In the genomic region with DNA sequence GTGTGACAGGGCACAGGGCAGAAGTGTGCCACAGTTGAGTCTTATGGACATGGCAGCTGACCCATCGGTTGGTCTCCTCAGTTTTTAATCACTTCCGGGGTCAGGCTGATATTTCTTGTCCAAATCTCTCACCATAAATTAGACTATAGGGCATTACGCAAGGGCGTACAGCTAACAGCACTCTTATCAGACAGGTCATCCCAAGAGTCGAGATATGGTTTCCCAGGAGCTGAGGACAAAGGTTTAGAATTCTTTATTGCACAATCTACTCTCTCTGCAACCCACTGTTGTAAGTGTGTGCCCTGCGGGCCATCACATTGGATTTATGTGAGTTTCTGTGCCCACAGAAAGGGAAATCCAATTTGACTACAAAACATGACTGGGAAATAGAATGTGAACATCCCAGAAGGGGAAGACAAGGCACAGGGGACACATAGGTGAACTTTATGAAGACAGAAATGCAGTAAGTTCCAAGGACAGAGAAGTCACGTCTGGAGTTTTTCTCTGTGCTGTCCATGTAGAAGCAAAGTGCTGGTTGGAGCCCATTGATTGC, we compare ENCODE assay signal across 7 mouse cellular contexts. TPM values are rescaled to one million over a fixed set of nuclear protein-coding genes. Genes with fewer than 3 reads are reported as not detected.
A peak's percentile ranks its signal among the peaks of the same experiment; 100 is the strongest.
DNase-seq lines count a peak whose midpoint lies in the region; ATAC-seq lines count a peak whose summit lies in the region.

No protein-coding gene starts in this region.

- H3K9ac ChIP-seq in kidney, embryonic 16.5 days (replicated peaks; ENCODE audit: low read length), result no peak overlapping the region
- no peak overlapping the region for H3K9ac ChIP-seq in kidney, embryonic 14.5 days (ENCODE audit: low read depth, low read length)
- no peak overlapping the region for H3K9ac ChIP-seq in hindbrain, embryonic 15.5 days
- no peak overlapping the region for H3K9ac ChIP-seq in midbrain, embryonic 15.5 days

- H3K4me3 ChIP-seq in kidney, embryonic 16.5 days (ENCODE audit: low read length), result no peak overlapping the region
- H3K4me3 ChIP-seq in kidney, embryonic 14.5 days (ENCODE audit: low read length), result no peak overlapping the region
- H3K4me3 ChIP-seq in brown adipose tissue, adult 24 weeks (ENCODE audit: insufficient read depth, low read depth, low read length), result no peak overlapping the region
- no peak overlapping the region for H3K4me3 ChIP-seq in hindbrain, embryonic 15.5 days
- no peak overlapping the region for H3K4me3 ChIP-seq in midbrain, embryonic 15.5 days

- DNase-seq in spleen, postnatal 36 days (ENCODE audit: low spot score in 2 of 2), result no peak
- no peak for DNase-seq in urinary bladder, adult 18-20 months (ENCODE audit: low spot score in 2 of 2)

- peaks cover 13% of the 10 kb centered on the region; the same call in 1 of the 2 replicates for H3K4me1 ChIP-seq in kidney, embryonic 16.5 days (ENCODE audit: insufficient read depth, low read length)
- no peaks in the 10 kb centered on the region for H3K4me1 ChIP-seq in kidney, embryonic 14.5 days (ENCODE audit: control insufficient read depth, insufficient read depth, low read length)
- peaks cover 8% of the 10 kb centered on the region for H3K4me1 ChIP-seq in brown adipose tissue, adult 24 weeks (ENCODE audit: control insufficient read depth, insufficient read depth, insufficient read length, low read length)
- peaks cover 5% of the 10 kb centered on the region for H3K4me1 ChIP-seq in hindbrain, embryonic 15.5 days (replicated peaks)
- H3K4me1 ChIP-seq in midbrain, embryonic 15.5 days, result no peaks in the 10 kb centered on the region

- ATAC-seq in kidney, embryonic 16.5 days (ENCODE audit: low FRiP score, low TSS enrichment), result no peak
- no peak for ATAC-seq in kidney, embryonic 14.5 days (ENCODE audit: low FRiP score, low TSS enrichment)
- no peak for ATAC-seq in hindbrain, embryonic 15.5 days (ENCODE audit: low FRiP score, low read depth)
- no peak for ATAC-seq in midbrain, embryonic 15.5 days (replicated peaks)

- H3K9me3 ChIP-seq in kidney, embryonic 16.5 days (ENCODE audit: low read length), result no peaks in the 10 kb centered on the region
- H3K9me3 ChIP-seq in kidney, embryonic 14.5 days (ENCODE audit: control insufficient read depth, low read length), result no peaks in the 10 kb centered on the region
- no peaks in the 10 kb centered on the region for H3K9me3 ChIP-seq in hindbrain, embryonic 15.5 days
- H3K9me3 ChIP-seq in midbrain, embryonic 15.5 days, result no peaks in the 10 kb centered on the region

- H3K36me3 ChIP-seq in kidney, embryonic 16.5 days (ENCODE audit: insufficient read depth, low read length), result no peaks in the 10 kb centered on the region
- no peaks in the 10 kb centered on the region for H3K36me3 ChIP-seq in kidney, embryonic 14.5 days (ENCODE audit: control insufficient read depth, insufficient read depth, low read length)
- no peaks in the 10 kb centered on the region for H3K36me3 ChIP-seq in hindbrain, embryonic 15.5 days
- no peaks in the 10 kb centered on the region for H3K36me3 ChIP-seq in midbrain, embryonic 15.5 days (replicated peaks)

- peak overlapping the region; percentile 9; the same call in 1 of the 2 replicates for H3K27ac ChIP-seq in kidney, embryonic 16.5 days (ENCODE audit: low read length)
- H3K27ac ChIP-seq in kidney, embryonic 14.5 days (ENCODE audit: low read depth, low read length), result no peak overlapping the region
- H3K27ac ChIP-seq in brown adipose tissue, adult 24 weeks (replicated peaks; ENCODE audit: low read depth, low read length), result peak overlapping the region; percentile 21
- no peak overlapping the region for H3K27ac ChIP-seq in hindbrain, embryonic 15.5 days (replicated peaks)
- H3K27ac ChIP-seq in midbrain, embryonic 15.5 days, result no peak overlapping the region

- H3K27me3 ChIP-seq in kidney, embryonic 16.5 days (ENCODE audit: insufficient read depth, low read length), result no peaks in the 10 kb centered on the region
- no peaks in the 10 kb centered on the region for H3K27me3 ChIP-seq in kidney, embryonic 14.5 days (ENCODE audit: control insufficient read depth, insufficient read depth, low read length)
- no peaks in the 10 kb centered on the region for H3K27me3 ChIP-seq in hindbrain, embryonic 15.5 days
- no peaks in the 10 kb centered on the region for H3K27me3 ChIP-seq in midbrain, embryonic 15.5 days (replicated peaks)

- WGBS in kidney, embryonic 16.5 days, result 82% methylated on average over 7 of the region's 7 CpGs
- WGBS in kidney, embryonic 14.5 days, result 80% methylated on average over 7 of the region's 7 CpGs
- 90% methylated on average over 7 of the region's 7 CpGs for WGBS in hindbrain, embryonic 15.5 days
- WGBS in midbrain, embryonic 15.5 days, result 89% methylated on average over 7 of the region's 7 CpGs

- peak overlapping the region; percentile 67; the same call in 1 of the 2 replicates for H3K4me2 ChIP-seq in kidney, embryonic 16.5 days (replicated peaks; ENCODE audit: low read depth, low read length)
- no peak overlapping the region for H3K4me2 ChIP-seq in kidney, embryonic 14.5 days (replicated peaks; ENCODE audit: low read depth, low read length)
- H3K4me2 ChIP-seq in hindbrain, embryonic 15.5 days, result peak overlapping the region; percentile 54
- H3K4me2 ChIP-seq in midbrain, embryonic 15.5 days, result 0 out of 2 replicates have a peak overlapping the region, but pooled peaks have one; percentile 54

RNA-seq across cellular contexts. Expression of a gene that starts 23.8 kb away (rescaled TPM):
- polyA plus RNA-seq in kidney, embryonic 16.5 days (2015; fragmentation: Nextera tagmentation; extraction: Ambion mirVana), result 1,053 and 1,127 TPM in 2 replicates
- polyA plus RNA-seq in kidney, embryonic 14.5 days (2014; fragmentation: Nextera tagmentation; extraction: Ambion mirVana), result 1,220 and 1,387 TPM in 2 replicates
- 1,524 and 1,552 TPM in 2 replicates for polyA plus RNA-seq in brown adipose tissue, adult 24 weeks (2012; ENCODE audit: insufficient read depth, insufficient read length, missing spikeins)
- polyA plus RNA-seq in hindbrain, embryonic 15.5 days (2015; fragmentation: Nextera tagmentation; extraction: Ambion mirVana), result 957 and 969 TPM in 2 replicates
- polyA plus RNA-seq in midbrain, embryonic 15.5 days (2015; fragmentation: Nextera tagmentation; extraction: Ambion mirVana), result 855 and 861 TPM in 2 replicates

RNA-seq across cellular contexts. Expression of a gene that starts 53.2 kb away (rescaled TPM):
- 11.5 and 16.1 TPM in 2 replicates for polyA plus RNA-seq in kidney, embryonic 16.5 days (2015; fragmentation: Nextera tagmentation; extraction: Ambion mirVana)
- 24.5 and 28.4 TPM in 2 replicates for polyA plus RNA-seq in kidney, embryonic 14.5 days (2014; fragmentation: Nextera tagmentation; extraction: Ambion mirVana)
- 9.3 and 15.9 TPM in 2 replicates for polyA plus RNA-seq in brown adipose tissue, adult 24 weeks (2012; ENCODE audit: insufficient read depth, insufficient read length, missing spikeins)
- polyA plus RNA-seq in hindbrain, embryonic 15.5 days (2015; fragmentation: Nextera tagmentation; extraction: Ambion mirVana), result 23.8 and 27.3 TPM in 2 replicates
- polyA plus RNA-seq in midbrain, embryonic 15.5 days (2015; fragmentation: Nextera tagmentation; extraction: Ambion mirVana), result 26.3 and 30.8 TPM in 2 replicates

Comparison
In these comparisons a context has a peak if more than half of its experiments do, and no peak if none do; other contexts are left out.
1. H3K27ac ChIP-seq: peak in kidney, embryonic 16.5 days (single experiment) and brown adipose tissue, adult 24 weeks (single experiment); none in kidney, embryonic 14.5 days (single experiment), hindbrain, embryonic 15.5 days (single experiment) and midbrain, embryonic 15.5 days (single experiment).